Mouse (Mus musculus): ENCODE results near the gene Vmn1r126. TPM values are rescaled to one million over a fixed set of nuclear protein-coding genes. Genes with fewer than 3 reads are reported as not detected.
"Not testable (repeated sequence)": the region's sequence is repeated elsewhere in the genome, so short reads cannot be mapped to it uniquely, and the experiment has no call there.

Vmn1r126 gene
- total RNA-seq (2015; ENCODE audit: low replicate concordance), result not detected in 2 replicates
- total RNA-seq (2017; ENCODE audit: low replicate concordance), result not detected in 2 replicates

DNA sequence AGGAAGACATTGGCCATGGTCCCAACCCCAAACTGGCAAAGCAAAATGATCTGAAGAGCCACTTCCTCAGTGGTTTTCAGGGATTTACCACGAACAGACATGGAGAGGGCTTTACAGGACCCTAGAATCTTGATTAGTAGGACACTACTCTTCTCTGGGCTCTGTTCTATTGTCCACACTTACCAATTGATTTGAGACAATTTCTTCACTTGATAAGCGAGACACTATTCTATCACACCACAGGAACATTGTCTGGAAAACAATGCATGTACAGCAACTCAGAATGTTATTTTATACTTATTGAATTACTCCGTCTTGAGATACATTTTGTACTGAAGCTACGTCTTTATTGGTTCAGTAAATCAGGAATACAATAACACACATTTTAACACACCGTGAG, at the start of gene Vmn1r126:
Gene Vmn1r126 (minus strand): TSS at position 101 of the 400 bp plus-strand sequence.
- ATAC-seq (replicated peaks; ENCODE audit: low FRiP score, poor library complexity, severe bottlenecking), result not testable (repeated sequence)

- not testable (repeated sequence) for ATAC-seq (replicated peaks; ENCODE audit: low FRiP score, poor library complexity, severe bottlenecking)
Measured at GRCm38 (mm10) chr7:21349073-21349472, 47.8 kb upstream of the Vmn1r126 start, which contains the start of gene Vmn1r128. TSS of gene Vmn1r128 (plus strand) at chr7:21349373.

- not testable (repeated sequence) for ATAC-seq (replicated peaks; ENCODE audit: low FRiP score, poor library complexity, severe bottlenecking)
Measured at GRCm38 (mm10) chr7:21319761-21320160, 18.5 kb upstream of the Vmn1r126 start, which contains the start of gene Vmn1r127. TSS of gene Vmn1r127 (minus strand) at chr7:21319861.

DNA sequence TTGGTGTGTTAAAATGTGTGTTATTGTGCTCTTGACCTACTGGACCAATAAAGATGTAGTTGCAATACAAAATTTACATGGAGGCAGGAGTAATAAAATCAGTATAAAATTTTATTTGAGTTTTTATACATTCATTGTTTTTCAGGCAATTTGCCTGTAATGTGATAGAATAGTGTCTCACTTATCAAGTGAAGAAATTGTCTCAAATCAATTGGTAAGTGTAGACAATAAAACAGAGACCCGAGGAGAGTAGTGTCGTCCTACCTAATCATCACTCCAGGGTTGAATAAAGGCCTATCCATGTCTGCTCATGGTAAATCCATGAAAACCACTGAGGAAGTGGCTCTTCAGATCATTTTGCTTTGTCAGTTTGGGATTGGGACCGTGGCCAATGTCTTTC, 29.4 kb downstream of the Vmn1r126 start, which contains the start of gene Vmn1r125:
Gene Vmn1r125 (plus strand): TSS at position 301 of the 400 bp plus-strand sequence.
- not testable (repeated sequence) for ATAC-seq (replicated peaks; ENCODE audit: low FRiP score, poor library complexity, severe bottlenecking)

GRCm38 (mm10) chr7:21260517-21260916, 40.8 kb downstream of the Vmn1r126 start, which contains the start of gene Vmn1r124:
TSS of gene Vmn1r124 (minus strand) at chr7:21260617.
- ATAC-seq (replicated peaks; ENCODE audit: low FRiP score, poor library complexity, severe bottlenecking), result not testable (repeated sequence)

Other genes starting within 250 kb of the Vmn1r126 start
- gene Vmn1r120, start 247.7 kb downstream of the Vmn1r126 start, total RNA-seq (2015; ENCODE audit: low replicate concordance), result not detected in 2 replicates
- not detected in 2 replicates for gene Vmn1r120, start 247.7 kb downstream of the Vmn1r126 start, total RNA-seq (2017; ENCODE audit: low replicate concordance)
- gene Vmn1r121, start 203.0 kb downstream of the Vmn1r126 start, total RNA-seq (2015; ENCODE audit: low replicate concordance), result not detected in 2 replicates
- 0.42 TPM in 1 of 2 replicates, not detected in the other for gene Vmn1r121, start 203.0 kb downstream of the Vmn1r126 start, total RNA-seq (2017; ENCODE audit: low replicate concordance)
- gene Vmn1r122, start 167.3 kb downstream of the Vmn1r126 start, total RNA-seq (2015; ENCODE audit: low replicate concordance), result not detected in 2 replicates
- gene Vmn1r122, start 167.3 kb downstream of the Vmn1r126 start, total RNA-seq (2017; ENCODE audit: low replicate concordance), result not detected in 2 replicates
- not detected in 2 replicates for gene Vmn1r123, start 139.3 kb downstream of the Vmn1r126 start, total RNA-seq (2015; ENCODE audit: low replicate concordance)
- gene Vmn1r123, start 139.3 kb downstream of the Vmn1r126 start, total RNA-seq (2017; ENCODE audit: low replicate concordance), result not detected in 2 replicates
- gene Gm5157, start 111.0 kb downstream of the Vmn1r126 start, total RNA-seq (2015; ENCODE audit: low replicate concordance), result not detected in 2 replicates
- gene Gm5157, start 111.0 kb downstream of the Vmn1r126 start, total RNA-seq (2017; ENCODE audit: low replicate concordance), result not detected in 2 replicates
- gene Vmn1r124, start 40.9 kb downstream of the Vmn1r126 start, total RNA-seq (2015; ENCODE audit: low replicate concordance), result not detected in 2 replicates
- not detected in 2 replicates for gene Vmn1r124, start 40.9 kb downstream of the Vmn1r126 start, total RNA-seq (2017; ENCODE audit: low replicate concordance)
- gene Vmn1r125, start 29.3 kb downstream of the Vmn1r126 start, total RNA-seq (2015; ENCODE audit: low replicate concordance), result not detected in 2 replicates
- not detected in 2 replicates for gene Vmn1r125, start 29.3 kb downstream of the Vmn1r126 start, total RNA-seq (2017; ENCODE audit: low replicate concordance)
- not detected in 2 replicates for gene Vmn1r127, start 18.4 kb upstream of the Vmn1r126 start, total RNA-seq (2015; ENCODE audit: low replicate concordance)
- gene Vmn1r127, start 18.4 kb upstream of the Vmn1r126 start, total RNA-seq (2017; ENCODE audit: low replicate concordance), result not detected in 2 replicates
- not detected in 2 replicates for gene Vmn1r128, start 47.9 kb upstream of the Vmn1r126 start, total RNA-seq (2015; ENCODE audit: low replicate concordance)
- not detected in 2 replicates for gene Vmn1r128, start 47.9 kb upstream of the Vmn1r126 start, total RNA-seq (2017; ENCODE audit: low replicate concordance)
- gene Vmn1r129, start 59.8 kb upstream of the Vmn1r126 start, total RNA-seq (2015; ENCODE audit: low replicate concordance), result not detected in 2 replicates
- gene Vmn1r129, start 59.8 kb upstream of the Vmn1r126 start, total RNA-seq (2017; ENCODE audit: low replicate concordance), result not detected in 2 replicates
- gene Gm6882, start 131.3 kb upstream of the Vmn1r126 start, total RNA-seq (2015; ENCODE audit: low replicate concordance), result not detected in 2 replicates
- not detected in 2 replicates for gene Gm6882, start 131.3 kb upstream of the Vmn1r126 start, total RNA-seq (2017; ENCODE audit: low replicate concordance)
- not detected in 2 replicates for gene Vmn1r130, start 210.3 kb upstream of the Vmn1r126 start, total RNA-seq (2015; ENCODE audit: low replicate concordance)
- gene Vmn1r130, start 210.3 kb upstream of the Vmn1r126 start, total RNA-seq (2017; ENCODE audit: low replicate concordance), result not detected in 2 replicates
- gene Vmn1r131, start 244.6 kb upstream of the Vmn1r126 start, total RNA-seq (2015; ENCODE audit: low replicate concordance), result not detected in 2 replicates
- not detected in 2 replicates for gene Vmn1r131, start 244.6 kb upstream of the Vmn1r126 start, total RNA-seq (2017; ENCODE audit: low replicate concordance)